In genomic region chr3:37758611-37759322, GRCm38 (mm10) we compare ENCODE assay signal across 8 mouse cellular contexts. TPM values are rescaled to one million over a fixed set of nuclear protein-coding genes. Genes with fewer than 3 reads are reported as not detected.
DNase-seq lines count a peak whose midpoint lies in the region; ATAC-seq and TF ChIP-seq lines count a peak whose summit lies in the region.

No protein-coding gene starts in this region.

- H3K27me3 ChIP-seq in liver, adult 2 months (ENCODE audit: control insufficient read depth, insufficient read depth, low read length) = no peaks in the 10 kb centered on the region
- H3K27me3 ChIP-seq in heart, embryonic 12.5 days (replicated peaks) = no peaks in the 10 kb centered on the region
- H3K27me3 ChIP-seq in kidney, embryonic 15.5 days = no peaks in the 10 kb centered on the region
- H3K27me3 ChIP-seq in midbrain, embryonic 14.5 days (ENCODE audit: control insufficient read depth, insufficient read depth, low read length) = no peaks in the 10 kb centered on the region

- no peak for TF ChIP-seq POLR2A in liver, adult 2 months (IDR thresholded peaks at IDR 0.05; ENCODE audit: extremely low read depth, insufficient read depth, low read length)

- H3K4me3 ChIP-seq in liver, adult 2 months (ENCODE audit: insufficient read depth, low read depth, low read length) = no peak overlapping the region
- peak overlapping the region; percentile 17 for H3K4me3 ChIP-seq in heart, embryonic 12.5 days
- 0 out of 2 replicates have a peak overlapping the region, but pooled peaks have one; percentile 4 for H3K4me3 ChIP-seq in kidney, embryonic 15.5 days (replicated peaks)
- H3K4me3 ChIP-seq in midbrain, embryonic 14.5 days (replicated peaks; ENCODE audit: low read depth, low read length) = no peak overlapping the region

- H3K36me3 ChIP-seq in liver, adult 2 months (ENCODE audit: control insufficient read depth, insufficient read depth, low read length) = no peaks in the 10 kb centered on the region
- no peaks in the 10 kb centered on the region for H3K36me3 ChIP-seq in heart, embryonic 12.5 days
- H3K36me3 ChIP-seq in kidney, embryonic 15.5 days = no peaks in the 10 kb centered on the region
- H3K36me3 ChIP-seq in midbrain, embryonic 14.5 days (ENCODE audit: control insufficient read depth, insufficient read depth, low read length) = no peaks in the 10 kb centered on the region

- H3K4me2 ChIP-seq in heart, embryonic 12.5 days = peak overlapping the region; percentile 59
- peak overlapping the region; percentile 45 for H3K4me2 ChIP-seq in kidney, embryonic 15.5 days
- H3K4me2 ChIP-seq in midbrain, embryonic 14.5 days (ENCODE audit: low read length) = peak overlapping the region; percentile 38

- H3K4me1 ChIP-seq in liver, adult 2 months (ENCODE audit: control insufficient read depth, insufficient read depth, low read length) = peaks cover 11% of the 10 kb centered on the region
- peaks cover 9% of the 10 kb centered on the region for H3K4me1 ChIP-seq in heart, embryonic 12.5 days (replicated peaks)
- peaks cover 20% of the 10 kb centered on the region for H3K4me1 ChIP-seq in kidney, embryonic 15.5 days
- H3K4me1 ChIP-seq in midbrain, embryonic 14.5 days (ENCODE audit: control insufficient read depth, insufficient read depth, low read length) = peaks cover 11% of the 10 kb centered on the region

- TF ChIP-seq CTCF in liver, adult 2 months (IDR thresholded peaks at IDR 0.05; ENCODE audit: low read depth, low read length) = no peak

- 15% methylated on average over 9 of the region's 9 CpGs for WGBS in liver, adult 2 months
- 34% methylated on average over 9 of the region's 9 CpGs for WGBS in heart, embryonic 12.5 days
- WGBS in kidney, embryonic 15.5 days = 41% methylated on average over 9 of the region's 9 CpGs
- WGBS in midbrain, embryonic 14.5 days = 47% methylated on average over 9 of the region's 9 CpGs

- ATAC-seq in heart, embryonic 12.5 days (ENCODE audit: insufficient number of reproducible peaks, low FRiP score) = no peak
- no peak for ATAC-seq in kidney, embryonic 15.5 days (replicated peaks; ENCODE audit: low FRiP score)
- no peak for ATAC-seq in midbrain, embryonic 14.5 days (ENCODE audit: low FRiP score, low TSS enrichment)

- peak overlapping the region; percentile 72 for H3K27ac ChIP-seq in liver, adult 2 months (replicated peaks; ENCODE audit: insufficient read depth, low read depth, low read length)
- no peak overlapping the region for H3K27ac ChIP-seq in heart, embryonic 12.5 days (ENCODE audit: poor library complexity, severe bottlenecking)
- H3K27ac ChIP-seq in kidney, embryonic 15.5 days = peak overlapping the region; percentile 54
- peak overlapping the region; percentile 21 for H3K27ac ChIP-seq in midbrain, embryonic 14.5 days (replicated peaks; ENCODE audit: low read depth, low read length)

- H3K79me2 ChIP-seq in liver, adult 2 months (ENCODE audit: control insufficient read depth, insufficient read depth, low read length) = no peaks in the 10 kb centered on the region

- H3K9me3 ChIP-seq in heart, embryonic 12.5 days (replicated peaks) = 0 out of 2 replicates have a peak, but pooled peaks cover 4% of the 10 kb centered on the region
- H3K9me3 ChIP-seq in kidney, embryonic 15.5 days (replicated peaks) = no peaks in the 10 kb centered on the region
- peaks cover 3% of the 10 kb centered on the region; the same call in 1 of the 2 replicates for H3K9me3 ChIP-seq in midbrain, embryonic 14.5 days (ENCODE audit: control insufficient read depth, low read length)

- peak; percentile 67 for DNase-seq in liver, adult 2 months (ENCODE audit: extremely low read depth, low read depth, low spot score)
- no peak for DNase-seq in liver
- DNase-seq in midbrain, embryonic 14.5 days = no peak
- no peak for DNase-seq in frontal cortex, postnatal 10 days (ENCODE audit: low spot score in 2 of 2)
- DNase-seq in natural killer cell, adult 2 months (ENCODE audit: low spot score in 2 of 2) = no peak
- no peak for DNase-seq in adrenal gland, postnatal 4 days (ENCODE audit: low spot score in 2 of 2)

- H3K9ac ChIP-seq in liver, adult 2 months (ENCODE audit: low read depth, low read length) = peak overlapping the region; percentile 21; the same call in 1 of the 2 replicates
- H3K9ac ChIP-seq in heart, embryonic 12.5 days = no peak overlapping the region
- no peak overlapping the region for H3K9ac ChIP-seq in kidney, embryonic 15.5 days
- H3K9ac ChIP-seq in midbrain, embryonic 14.5 days (replicated peaks; ENCODE audit: low read length) = no peak overlapping the region

RNA-seq across cellular contexts. Expression of gene Gm5148, which starts 34.5 kb away (rescaled TPM):
- total RNA-seq in liver, adult 2 months (2014; rRNA removed) = 0.09 and 0.20 TPM in 2 replicates
- polyA plus RNA-seq in liver, adult 2 months (2012; rRNA removed) = 0.73 and 0.94 TPM in 2 replicates
- polyA plus RNA-seq in heart, embryonic 12.5 days (2016; fragmentation: Nextera tagmentation; extraction: Ambion mirVana) = 1.5 and 1.8 TPM in 2 replicates
- polyA plus RNA-seq in kidney, embryonic 15.5 days (2015; fragmentation: Nextera tagmentation; extraction: Ambion mirVana) = 8.1 and 8.2 TPM in 2 replicates
- polyA plus RNA-seq in midbrain, embryonic 14.5 days (2014; fragmentation: Nextera tagmentation; extraction: Ambion mirVana) = 12.9 and 18.5 TPM in 2 replicates
- total RNA-seq in adrenal gland, postnatal 4 days (2021) = 1 to 10 TPM in 1 of 2 experiments, under 1 TPM in 1; 0.40 to 1.1 TPM

Comparison
In these comparisons a context has a peak if more than half of its experiments do, and no peak if none do; other contexts are left out.
1. H3K4me3 ChIP-seq: peak in heart, embryonic 12.5 days (single experiment) and kidney, embryonic 15.5 days (single experiment); none in liver, adult 2 months (single experiment) and midbrain, embryonic 14.5 days (single experiment).
2. Peak in every context shown above with its lines, with median percentiles within 50 percentile points of each other: H3K4me2 ChIP-seq.